Mouse (Mus musculus): Measurements from ENCODE around the gene Tjp3.

Gene Tjp3

GRCm38 (mm10) chr10:81266211-81267105, 24.9 kb downstream of the Tjp3 start, which contains the start of the genes Mrpl54 and Apba3:
Mrpl54 (minus strand) TSS chr10:81266934.
Apba3 (plus strand) TSS chr10:81266960.
- peak; percentile 98 for DNase-seq

- no peak for DNase-seq
Observed at GRCm38 (mm10) chr10:81265540-81265939, 25.8 kb downstream of the Tjp3 start.

- no peak for DNase-seq
Observed at GRCm38 (mm10) chr10:81261025-81261424, 30.4 kb downstream of the Tjp3 start.

- no peak for DNase-seq
Observed at GRCm38 (mm10) chr10:81259225-81259884, 32.0 kb downstream of the Tjp3 start.

GRCm38 (mm10) chr10:81257158-81258039, 34.0 kb downstream of the Tjp3 start:
- no peak for DNase-seq

GRCm38 (mm10) chr10:81254886-81255285, 36.5 kb downstream of the Tjp3 start:
- no peak for DNase-seq

- no peak for DNase-seq
Observed at GRCm38 (mm10) chr10:81252424-81253419, 38.7 kb downstream of the Tjp3 start, which contains the start of gene Matk. Matk (plus strand) TSS chr10:81252935.

- DNase-seq, result no peak
Observed at GRCm38 (mm10) chr10:81249442-81249841, 41.9 kb downstream of the Tjp3 start.

- no peak for DNase-seq
Observed at GRCm38 (mm10) chr10:81247804-81248203, 43.6 kb downstream of the Tjp3 start.

- no peak for DNase-seq
Observed at GRCm38 (mm10) chr10:81245166-81245565, 46.2 kb downstream of the Tjp3 start.

- DNase-seq, result peak; percentile 84
Observed at GRCm38 (mm10) chr10:81244595-81244994, 46.8 kb downstream of the Tjp3 start.

GRCm38 (mm10) chr10:81244146-81244545, 47.2 kb downstream of the Tjp3 start:
- DNase-seq, result no peak

GRCm38 (mm10) chr10:81242021-81242420, 49.4 kb downstream of the Tjp3 start:
- no peak for DNase-seq

- DNase-seq, result peak; percentile 51
Observed at GRCm38 (mm10) chr10:81240876-81241275, 50.5 kb downstream of the Tjp3 start.

- no peak for DNase-seq
Observed at GRCm38 (mm10) chr10:81238618-81239017, 52.8 kb downstream of the Tjp3 start.

- DNase-seq, result no peak
Observed at GRCm38 (mm10) chr10:81236471-81237268, 54.7 kb downstream of the Tjp3 start.

- no peak for DNase-seq
Observed at GRCm38 (mm10) chr10:81234206-81234605, 57.2 kb downstream of the Tjp3 start.

GRCm38 (mm10) chr10:81233226-81233585, 58.2 kb downstream of the Tjp3 start:
- no peak for DNase-seq

- peak; percentile 88 for DNase-seq
Observed at GRCm38 (mm10) chr10:81232580-81233225, 58.7 kb downstream of the Tjp3 start, which contains the start of gene Zfr2. Zfr2 (plus strand) TSS chr10:81233155.

GRCm38 (mm10) chr10:81231436-81231835, 59.9 kb downstream of the Tjp3 start:
- no peak for DNase-seq
